Mouse (Mus musculus): ENCODE data around the gene Tmem254c. TPM values are rescaled to one million over a fixed set of nuclear protein-coding genes. Genes with fewer than 3 reads are reported as not detected.

The Tmem254c gene
- total RNA-seq, 2 experiments from 2014 or later = 34.3 to 34.5 TPM

Other genes starting within 250 kb of the Tmem254c start
- gene Anxa11, start 225.2 kb downstream of the Tmem254c start, total RNA-seq (2021) = 10 to 100 TPM; 64.8 to 69.7 TPM
- gene Plac9a, start 164.3 kb downstream of the Tmem254c start, total RNA-seq (2021) = 1 to 10 TPM in 1 of 2 experiments, not detected in 1; 1.2 TPM
- gene Tmem254a, start 139.7 kb downstream of the Tmem254c start, total RNA-seq (2021) = 1 to 10 TPM; 6.1 to 7.2 TPM
- gene Cphx1, start 129.1 kb downstream of the Tmem254c start, total RNA-seq (2021) = not detected
- gene Duxbl1, start 88.8 kb downstream of the Tmem254c start, total RNA-seq (2021) = under 1 TPM in 1 of 2 experiments, not detected in 1; 0.47 TPM
- 1 to 10 TPM; 3.0 to 5.3 TPM for gene Gm9780, start 24.6 kb downstream of the Tmem254c start, total RNA-seq (2021)
- gene Cphx2, start 14.2 kb upstream of the Tmem254c start, total RNA-seq (2021) = not detected
- not detected for gene Cphx3, start 14.9 kb upstream of the Tmem254c start, total RNA-seq (2021)
- gene Duxbl2, start 51.0 kb upstream of the Tmem254c start, total RNA-seq (2021) = 1 to 10 TPM; 1.5 to 2.6 TPM
- gene Plac9b, start 115.1 kb upstream of the Tmem254c start, total RNA-seq (2021) = 10 to 100 TPM in 1 of 2 experiments, 1 to 10 TPM in 1; 9.9 to 11.1 TPM
- 10 to 100 TPM; 16.2 to 17.3 TPM for gene Tmem254b, start 139.7 kb upstream of the Tmem254c start, total RNA-seq (2021)
- under 1 TPM; 0.35 to 0.49 TPM for gene Duxbl3, start 190.6 kb upstream of the Tmem254c start, total RNA-seq (2021)

Data from layer of hippocampus, postnatal 25 days (tissue).